Mouse (Mus musculus): ENCODE results near the gene Ston2. TPM values are rescaled to one million over a fixed set of nuclear protein-coding genes. Genes with fewer than 3 reads are reported as not detected.

Ston2 gene
- polyA plus RNA-seq, 1 experiment from 2014 or later, result 8.4 TPM

- Histone ChIP-seq H3K27me3 (ENCODE audit: control insufficient read depth, insufficient read depth, low read length) (no peaks in the 10 kb centered on the region), H3K27ac (ENCODE audit: low read depth, low read length) (no peak overlapping the region), H3K9me3 (ENCODE audit: control insufficient read depth, low read length) (no peaks in the 10 kb centered on the region), H3K4me2 (no peak overlapping the region), H3K4me3 (ENCODE audit: low read depth, low read length) (no peak overlapping the region), H3K4me1 (ENCODE audit: control insufficient read depth, insufficient read depth, low read length) (no peaks in the 10 kb centered on the region), H3K9ac (ENCODE audit: low read length) (no peak overlapping the region), H3K36me3 (ENCODE audit: control insufficient read depth, insufficient read depth, low read length) (no peaks in the 10 kb centered on the region)
- DNase-seq (ENCODE audit: low spot score, missing footprints) (no peak), ATAC-seq (ENCODE audit: low FRiP score) (no peak)
- WGBS, result 84% methylated on average over 3 of the region's 3 CpGs
These were observed 95.2 kb downstream of the Ston2 start for GRCm38 (mm10) chr12:91692991-91693390.

GRCm38 (mm10) chr12:91685674-91686290 is 102.4 kb downstream of the Ston2 start:
- Histone ChIP-seq H3K27me3 (ENCODE audit: control insufficient read depth, insufficient read depth, low read length) (no peaks in the 10 kb centered on the region), H3K36me3 (ENCODE audit: control insufficient read depth, insufficient read depth, low read length) (no peaks in the 10 kb centered on the region), H3K4me2 (peak overlapping the region; percentile 26), H3K27ac (ENCODE audit: low read depth, low read length) (no peak overlapping the region), H3K9me3 (ENCODE audit: control insufficient read depth, low read length) (no peaks in the 10 kb centered on the region), H3K9ac (ENCODE audit: low read length) (peak overlapping the region; percentile 27), H3K4me1 (ENCODE audit: control insufficient read depth, insufficient read depth, low read length) (peaks cover 33% of the 10 kb centered on the region), H3K4me3 (ENCODE audit: low read depth, low read length) (no peak overlapping the region)
- DNase-seq (ENCODE audit: low spot score, missing footprints) (peak; percentile 87), ATAC-seq (ENCODE audit: low FRiP score) (peak; percentile 25; the same call in 1 of the 2 replicates)
- 13% methylated on average over 13 of the region's 13 CpGs for WGBS

- Histone ChIP-seq H3K9ac (ENCODE audit: low read length) (peak overlapping the region; percentile 39; the same call in 1 of the 2 replicates), H3K4me2 (peak overlapping the region; percentile 40), H3K27me3 (ENCODE audit: control insufficient read depth, insufficient read depth, low read length) (no peaks in the 10 kb centered on the region), H3K27ac (ENCODE audit: low read depth, low read length) (peak overlapping the region; percentile 38), H3K36me3 (ENCODE audit: control insufficient read depth, insufficient read depth, low read length) (no peaks in the 10 kb centered on the region), H3K9me3 (ENCODE audit: control insufficient read depth, low read length) (no peaks in the 10 kb centered on the region), H3K4me3 (ENCODE audit: low read depth, low read length) (0 out of 2 replicates have a peak overlapping the region, but pooled peaks have one; percentile 2), H3K4me1 (ENCODE audit: control insufficient read depth, insufficient read depth, low read length) (peaks cover 38% of the 10 kb centered on the region)
- ATAC-seq (ENCODE audit: low FRiP score) (no peak; the same call in 1 of the 2 replicates), DNase-seq (ENCODE audit: low spot score, missing footprints) (peak; percentile 84)
- 22% methylated on average over 11 of the region's 11 CpGs for whole genome bisulfite sequencing
These were observed 103.3 kb downstream of the Ston2 start for GRCm38 (mm10) chr12:91684840-91685415.

GRCm38 (mm10) chr12:91684101-91684839 is 103.9 kb downstream of the Ston2 start:
- WGBS, result 23% methylated on average over 15 of the region's 15 CpGs
- Histone ChIP-seq H3K4me2 (peak overlapping the region; percentile 40), H3K9ac (ENCODE audit: low read length) (peak overlapping the region; percentile 39; the same call in 1 of the 2 replicates), H3K9me3 (ENCODE audit: control insufficient read depth, low read length) (no peaks in the 10 kb centered on the region), H3K4me1 (ENCODE audit: control insufficient read depth, insufficient read depth, low read length) (peaks cover 44% of the 10 kb centered on the region), H3K27me3 (ENCODE audit: control insufficient read depth, insufficient read depth, low read length) (no peaks in the 10 kb centered on the region), H3K27ac (ENCODE audit: low read depth, low read length) (peak overlapping the region; percentile 38), H3K4me3 (ENCODE audit: low read depth, low read length) (peak overlapping the region; percentile 2; the same call in 1 of the 2 replicates), H3K36me3 (ENCODE audit: control insufficient read depth, insufficient read depth, low read length) (no peaks in the 10 kb centered on the region)
- ATAC-seq (ENCODE audit: low FRiP score) (peak; percentile 76), DNase-seq (ENCODE audit: low spot score, missing footprints) (peak; percentile 92)

- peak; percentile 91 for DNase-seq (ENCODE audit: low spot score, missing footprints)
- 19% methylated on average over 15 of the region's 15 CpGs for WGBS
- Histone ChIP-seq H3K36me3 (ENCODE audit: control insufficient read depth, insufficient read depth, low read length) (no peaks in the 10 kb centered on the region), H3K27ac (ENCODE audit: low read depth, low read length) (peak overlapping the region; percentile 4; the same call in 1 of the 2 replicates), H3K27me3 (ENCODE audit: control insufficient read depth, insufficient read depth, low read length) (no peaks in the 10 kb centered on the region), H3K9ac (ENCODE audit: low read length) (peak overlapping the region; percentile 24; the same call in 1 of the 2 replicates), H3K9me3 (ENCODE audit: control insufficient read depth, low read length) (no peaks in the 10 kb centered on the region), H3K4me1 (ENCODE audit: control insufficient read depth, insufficient read depth, low read length) (peaks cover 45% of the 10 kb centered on the region), H3K4me2 (peak overlapping the region; percentile 40), H3K4me3 (ENCODE audit: low read depth, low read length) (no peak overlapping the region)
- ATAC-seq (ENCODE audit: low FRiP score), result peak; percentile 17; the same call in 1 of the 2 replicates
These were observed 104.6 kb downstream of the Ston2 start for GRCm38 (mm10) chr12:91683549-91684100.

GRCm38 (mm10) chr12:91683096-91683495 is 105.1 kb downstream of the Ston2 start:
- Histone ChIP-seq H3K4me1 (ENCODE audit: control insufficient read depth, insufficient read depth, low read length) (peaks cover 47% of the 10 kb centered on the region), H3K36me3 (ENCODE audit: control insufficient read depth, insufficient read depth, low read length) (no peaks in the 10 kb centered on the region), H3K4me2 (0 out of 2 replicates have a peak overlapping the region, but pooled peaks have one; percentile 0), H3K4me3 (ENCODE audit: low read depth, low read length) (no peak overlapping the region), H3K9ac (ENCODE audit: low read length) (no peak overlapping the region), H3K9me3 (ENCODE audit: control insufficient read depth, low read length) (no peaks in the 10 kb centered on the region), H3K27me3 (ENCODE audit: control insufficient read depth, insufficient read depth, low read length) (no peaks in the 10 kb centered on the region), H3K27ac (ENCODE audit: low read depth, low read length) (no peak overlapping the region)
- ATAC-seq (ENCODE audit: low FRiP score), result no peak
- DNase-seq (ENCODE audit: low spot score, missing footprints), result peak; percentile 81
- 36% methylated on average over 3 of the region's 3 CpGs for WGBS

- H3K4me3 ChIP-seq (ENCODE audit: low read depth, low read length), result no peak overlapping the region
- H3K27me3 ChIP-seq (ENCODE audit: control insufficient read depth, insufficient read depth, low read length), result no peaks in the 10 kb centered on the region
- 31% methylated on average over 14 of the region's 14 CpGs for WGBS
- H3K4me2 ChIP-seq, result peak overlapping the region; percentile 8; the same call in 1 of the 2 replicates
- DNase-seq (ENCODE audit: low spot score, missing footprints) (peak; percentile 93), ATAC-seq (ENCODE audit: low FRiP score) (peak; percentile 85)
- H3K9ac ChIP-seq (ENCODE audit: low read length), result no peak overlapping the region
- no peaks in the 10 kb centered on the region for H3K36me3 ChIP-seq (ENCODE audit: control insufficient read depth, insufficient read depth, low read length)
- no peaks in the 10 kb centered on the region for H3K9me3 ChIP-seq (ENCODE audit: control insufficient read depth, low read length)
- peaks cover 31% of the 10 kb centered on the region for H3K4me1 ChIP-seq (ENCODE audit: control insufficient read depth, insufficient read depth, low read length)
- peak overlapping the region; percentile 68 for H3K27ac ChIP-seq (ENCODE audit: low read depth, low read length)
These were observed 108.7 kb downstream of the Ston2 start for GRCm38 (mm10) chr12:91679320-91680064.

GRCm38 (mm10) chr12:91675937-91676336 is 112.2 kb downstream of the Ston2 start:
- no peaks in the 10 kb centered on the region for H3K36me3 ChIP-seq (ENCODE audit: control insufficient read depth, insufficient read depth, low read length)
- no peak for DNase-seq (ENCODE audit: low spot score, missing footprints)
- H3K4me2 ChIP-seq, result no peak overlapping the region
- H3K9ac ChIP-seq (ENCODE audit: low read length), result no peak overlapping the region
- H3K4me3 ChIP-seq (ENCODE audit: low read depth, low read length), result no peak overlapping the region
- WGBS, result 93% methylated on average over 9 of the region's 9 CpGs
- no peak overlapping the region for H3K27ac ChIP-seq (ENCODE audit: low read depth, low read length)
- peaks cover 15% of the 10 kb centered on the region for H3K4me1 ChIP-seq (ENCODE audit: control insufficient read depth, insufficient read depth, low read length)
- no peak for ATAC-seq (ENCODE audit: low FRiP score)
- H3K27me3 ChIP-seq (ENCODE audit: control insufficient read depth, insufficient read depth, low read length), result no peaks in the 10 kb centered on the region
- no peaks in the 10 kb centered on the region for H3K9me3 ChIP-seq (ENCODE audit: control insufficient read depth, low read length)
